Mouse (Mus musculus) G1E (cell line): ENCODE measurements around the gene Cfap99. TPM values are rescaled to one million over a fixed set of nuclear protein-coding genes. Genes with fewer than 3 reads are reported as not detected.
A peak's percentile ranks its signal among the peaks of the same experiment; 100 is the strongest.

Experiments used
- ATAC-seq: 2 replicates; pipeline ENCODE4 v1.8.0; 2016; ENCODE audit warnings: mild to moderate bottlenecking; ENCODE audit not compliant: insufficient number of reproducible peaks, poor library complexity, low FRiP score, severe bottlenecking; ENCODE audit errors: extremely low read depth
- DNase-seq: peaks from one replicate; pipeline ENCODE4 v3.0.0; 2012; ENCODE audit warnings: low spot score
- H3K27me3 ChIP-seq: 2 replicates; pipeline ENCODE4 v1.6.1; 2012; ENCODE audit warnings: mild to moderate bottlenecking, low read length, inconsistent platforms; ENCODE audit not compliant: insufficient read depth
- H3K36me3 ChIP-seq: replicated peaks from 2 replicates; pipeline ENCODE3; 2012; ENCODE audit warnings: mild to moderate bottlenecking, inconsistent platforms
- H3K4me1 ChIP-seq: 2 replicates; pipeline ENCODE4 v1.6.1; 2012; ENCODE audit warnings: low read depth, low read length, inconsistent platforms, mixed read lengths; ENCODE audit not compliant: insufficient read depth
- H3K4me3 ChIP-seq: 2 replicates; pipeline ENCODE4 v1.5.1; 2012; ENCODE audit warnings: low read depth, mild to moderate bottlenecking, inconsistent platforms, low read length, moderate library complexity, mixed read lengths
- H3K9me3 ChIP-seq: replicated peaks from 2 replicates; pipeline ENCODE4 v1.6.1; 2012; ENCODE audit warnings: inconsistent platforms
- CTCF ChIP-seq: IDR thresholded peaks from 2 replicates; pipeline ENCODE4 v1.5.1; 2012; ENCODE audit warnings: low read depth, low read length, inconsistent platforms, mixed read lengths
- GATA1 ChIP-seq: IDR thresholded peaks from 2 replicates; pipeline ENCODE4 v1.6.1; 2012; ENCODE audit warnings: borderline replicate concordance, low read length, inconsistent platforms, mixed read lengths
- GATA2 ChIP-seq: IDR thresholded peaks from 2 replicates; pipeline ENCODE4 v1.6.1; 2012; ENCODE audit warnings: low read depth, low read length, inconsistent platforms, borderline replicate concordance
- POLR2AphosphoS5 ChIP-seq: IDR thresholded peaks from 2 replicates; pipeline ENCODE4 v1.6.1; 2012; ENCODE audit warnings: low read depth, low read length, inconsistent platforms; ENCODE audit not compliant: insufficient replicate concordance
- TAL1 ChIP-seq: conservative IDR thresholded peaks from 2 replicates; pipeline ENCODE4 v1.6.1; 2012; ENCODE audit warnings: low read depth, low read length, inconsistent platforms, mixed read lengths
- polyA plus RNA-seq: library from polyadenylated mRNA; stranded (reverse); fragments of >175 nt; gene quantifications from 2 replicates; pipeline ENCODE4 v1.2.3, GENCODE M21; 2012
- total RNA-seq, 2 experiments: library from RNA; stranded (forward) in 1 of 2; stranded (reverse) in 1 of 2; fragments of 200-1000 nt in 1 of 2; fragments of >200 nt in 1 of 2; fragmentation: Nextera tagmentation in 1 of 2; gene quantifications; 2 replicates each; pipeline ENCODE4 v1.2.3; 2014 to 2017

Gene Cfap99
- total and polyA plus RNA-seq, 3 experiments, result not detected

GRCm38 (mm10) chr5:34334081-34334480 lies 45.7 kb downstream of the Cfap99 start:
- TF ChIP-seq GATA2, result no peak
- TF ChIP-seq POLR2AphosphoS5, result no peak
- TF ChIP-seq CTCF, result no peak
- no peak for TF ChIP-seq GATA1
- TF ChIP-seq TAL1, result no peak
- ATAC-seq, result no peak
- no peak overlapping the region for H3K4me3 ChIP-seq

GRCm38 (mm10) chr5:34335539-34336096 lies 47.2 kb downstream of the Cfap99 start:
- peak overlapping the region; percentile 94 for H3K4me3 ChIP-seq
- H3K4me1 ChIP-seq, result peaks cover 36% of the 10 kb centered on the region
- ATAC-seq, result no peak; the same call in 1 of the 2 replicates
- peaks cover 36% of the 10 kb centered on the region for H3K36me3 ChIP-seq
- TF ChIP-seq CTCF (no peak), TAL1 (no peak), POLR2AphosphoS5 (no peak), GATA1 (no peak), GATA2 (no peak)
- no peaks in the 10 kb centered on the region for H3K9me3 ChIP-seq
- no peaks in the 10 kb centered on the region for H3K27me3 ChIP-seq
- peak; percentile 44 for DNase-seq

More at GRCm38 (mm10) chr5:34334081-34334480, 45.7 kb downstream of the Cfap99 start:
- H3K9me3 ChIP-seq, result peaks cover 6% of the 10 kb centered on the region
- peaks cover 25% of the 10 kb centered on the region for H3K36me3 ChIP-seq
- H3K27me3 ChIP-seq, result no peaks in the 10 kb centered on the region
- no peak for DNase-seq
- H3K4me1 ChIP-seq, result peaks cover 23% of the 10 kb centered on the region

- ATAC-seq, result peak; percentile 89
- Histone ChIP-seq H3K36me3 (peaks cover 33% of the 10 kb centered on the region), H3K9me3 (no peaks in the 10 kb centered on the region), H3K4me3 (peak within 1 kb of the TSS; percentile 94), H3K27me3 (no peaks in the 10 kb centered on the region), H3K4me1 (peaks cover 41% of the 10 kb centered on the region)
- TF ChIP-seq GATA1, result no peak
- TF ChIP-seq TAL1, result no peak
- no peak for TF ChIP-seq POLR2AphosphoS5
- TF ChIP-seq CTCF, result no peak
- TF ChIP-seq GATA2, result no peak
- DNase-seq, result peak; percentile 98
These were observed 47.8 kb downstream of the Cfap99 start, which contains the start of gene Rnf4 for GRCm38 (mm10) chr5:34336097-34336774. Gene Rnf4 (plus strand): TSS chr5:34336289.

- ATAC-seq, result no peak
- Histone ChIP-seq H3K9me3 (no peaks in the 10 kb centered on the region), H3K4me1 (peaks cover 46% of the 10 kb centered on the region), H3K4me3 (peak overlapping the region; percentile 94), H3K27me3 (no peaks in the 10 kb centered on the region), H3K36me3 (peaks cover 30% of the 10 kb centered on the region)
- TF ChIP-seq CTCF, result no peak
- no peak for TF ChIP-seq TAL1
- no peak for TF ChIP-seq POLR2AphosphoS5
- TF ChIP-seq GATA2, result no peak
- peak; percentile 74 for DNase-seq
These were observed 48.5 kb downstream of the Cfap99 start for GRCm38 (mm10) chr5:34336775-34337450.

- H3K36me3 ChIP-seq, result peaks cover 47% of the 10 kb centered on the region
- TF ChIP-seq TAL1 (no peak), POLR2AphosphoS5 (no peak), GATA2 (no peak), GATA1 (no peak), CTCF (no peak)
- H3K9me3 ChIP-seq, result no peaks in the 10 kb centered on the region
- DNase-seq (no peak), ATAC-seq (no peak)
- no peaks in the 10 kb centered on the region for H3K27me3 ChIP-seq
- no peak overlapping the region; the same call in 1 of the 2 replicates for H3K4me3 ChIP-seq
- peaks cover 42% of the 10 kb centered on the region for H3K4me1 ChIP-seq
These were observed 51.8 kb downstream of the Cfap99 start for GRCm38 (mm10) chr5:34340246-34340645.

- TF ChIP-seq TAL1, result no peak
- TF ChIP-seq POLR2AphosphoS5, result no peak
- TF ChIP-seq CTCF, result no peak
- TF ChIP-seq GATA1, result no peak
- TF ChIP-seq GATA2, result no peak
- H3K9me3 ChIP-seq, result no peaks in the 10 kb centered on the region
- no peak overlapping the region for H3K4me3 ChIP-seq
- H3K27me3 ChIP-seq, result no peaks in the 10 kb centered on the region
- H3K4me1 ChIP-seq, result no peaks in the 10 kb centered on the region; the same call in 1 of the 2 replicates
- DNase-seq, result no peak
- ATAC-seq, result no peak
- H3K36me3 ChIP-seq, result peaks cover 96% of the 10 kb centered on the region
These were observed 63.8 kb downstream of the Cfap99 start for GRCm38 (mm10) chr5:34352084-34352631.
